ENCODE assay signal across 1 mouse cellular context in genomic region chr11:83461462-83462027, GRCm38 (mm10).
TF ChIP-seq lines count a peak whose summit lies in the region.

No protein-coding gene starts in this region.

TF ChIP-seq in MEL, 35 proteins besides CTCF, POLR2A, EP300 and RAD21 (continued from another document):
- no peak for TF ChIP-seq MEF2A (IDR thresholded peaks at IDR 0.05; ENCODE audit: extremely low read depth, insufficient replicate concordance, low read depth, low read length, poor library complexity, severe bottlenecking)
- TF ChIP-seq RCOR1 (IDR thresholded peaks at IDR 0.05; ENCODE audit: low read depth, low read length): no peak
- TF ChIP-seq TCF12 (IDR thresholded peaks at IDR 0.05; ENCODE audit: low read depth, low read length): peak; percentile 31; the same call in 1 of the 2 replicates
- TF ChIP-seq ZKSCAN1 (IDR thresholded peaks at IDR 0.05; ENCODE audit: low read depth, low read length): no peak
- TF ChIP-seq TAL1 (IDR thresholded peaks at IDR 0.05; ENCODE audit: low read length): peak; percentile 39; the same call in 1 of the 2 replicates
- no peak for TF ChIP-seq ZNF384 (IDR thresholded peaks at IDR 0.05; ENCODE audit: low read depth, low read length)
- TF ChIP-seq SMC3 (IDR thresholded peaks at IDR 0.05; ENCODE audit: low read depth, low read length): no peak
- TF ChIP-seq POLR2AphosphoS5 (IDR thresholded peaks at IDR 0.05; ENCODE audit: borderline replicate concordance, low read depth, low read length): no peak
- no peak for TF ChIP-seq MXI1 (IDR thresholded peaks at IDR 0.05; ENCODE audit: low read depth, low read length)
- TF ChIP-seq BHLHE40 (IDR thresholded peaks at IDR 0.05; ENCODE audit: borderline replicate concordance, low read depth, low read length): no peak
